Mouse (Mus musculus) ES-E14 (cell line): ENCODE measurements around the gene Fcrlb.

ENCODE experiments used
- CHD2 ChIP-seq: IDR thresholded peaks from 2 replicates; pipeline ENCODE4 v1.6.1; 2014; ENCODE audit warnings: mild to moderate bottlenecking, low read depth, low read length, inconsistent platforms
- HCFC1 ChIP-seq: IDR thresholded peaks from 2 replicates; pipeline ENCODE4 v1.6.1; 2012; ENCODE audit warnings: low read length, inconsistent platforms, borderline replicate concordance; ENCODE audit not compliant: insufficient read depth
- MAFK ChIP-seq: IDR thresholded peaks from 2 replicates; pipeline ENCODE4 v1.6.1; 2014; ENCODE audit warnings: mild to moderate bottlenecking, low read depth, low read length, inconsistent platforms; ENCODE audit not compliant: insufficient read depth
- ZC3H11A ChIP-seq: IDR thresholded peaks from 2 replicates; pipeline ENCODE4 v1.6.1; 2012; ENCODE audit warnings: low read depth, mild to moderate bottlenecking, inconsistent platforms, low read length, borderline replicate concordance
- ZNF384 ChIP-seq: IDR thresholded peaks from 2 replicates; pipeline ENCODE4 v1.6.1; 2012; ENCODE audit warnings: low read depth, low read length, inconsistent platforms

- no peak for TF ChIP-seq HCFC1
- TF ChIP-seq ZNF384 = no peak
- TF ChIP-seq ZC3H11A = no peak
- TF ChIP-seq MAFK = no peak
- no peak for TF ChIP-seq CHD2
These were observed 50.9 kb downstream of the Fcrlb start for GRCm38 (mm10) chr1:170861671-170862434.
